Mouse (Mus musculus): ENCODE data around the gene Hist1h3h. TPM values are rescaled to one million over a fixed set of nuclear protein-coding genes. Genes with fewer than 3 reads are reported as not detected.
"Not testable (repeated sequence)": the region's sequence is repeated elsewhere in the genome, so short reads cannot be mapped to it uniquely, and the experiment has no call there.

The Hist1h3h gene
- 12.7 and 15.7 TPM in 2 replicates for polyA plus RNA-seq (2016; fragmentation: Nextera tagmentation; extraction: Ambion mirVana)

DNA sequence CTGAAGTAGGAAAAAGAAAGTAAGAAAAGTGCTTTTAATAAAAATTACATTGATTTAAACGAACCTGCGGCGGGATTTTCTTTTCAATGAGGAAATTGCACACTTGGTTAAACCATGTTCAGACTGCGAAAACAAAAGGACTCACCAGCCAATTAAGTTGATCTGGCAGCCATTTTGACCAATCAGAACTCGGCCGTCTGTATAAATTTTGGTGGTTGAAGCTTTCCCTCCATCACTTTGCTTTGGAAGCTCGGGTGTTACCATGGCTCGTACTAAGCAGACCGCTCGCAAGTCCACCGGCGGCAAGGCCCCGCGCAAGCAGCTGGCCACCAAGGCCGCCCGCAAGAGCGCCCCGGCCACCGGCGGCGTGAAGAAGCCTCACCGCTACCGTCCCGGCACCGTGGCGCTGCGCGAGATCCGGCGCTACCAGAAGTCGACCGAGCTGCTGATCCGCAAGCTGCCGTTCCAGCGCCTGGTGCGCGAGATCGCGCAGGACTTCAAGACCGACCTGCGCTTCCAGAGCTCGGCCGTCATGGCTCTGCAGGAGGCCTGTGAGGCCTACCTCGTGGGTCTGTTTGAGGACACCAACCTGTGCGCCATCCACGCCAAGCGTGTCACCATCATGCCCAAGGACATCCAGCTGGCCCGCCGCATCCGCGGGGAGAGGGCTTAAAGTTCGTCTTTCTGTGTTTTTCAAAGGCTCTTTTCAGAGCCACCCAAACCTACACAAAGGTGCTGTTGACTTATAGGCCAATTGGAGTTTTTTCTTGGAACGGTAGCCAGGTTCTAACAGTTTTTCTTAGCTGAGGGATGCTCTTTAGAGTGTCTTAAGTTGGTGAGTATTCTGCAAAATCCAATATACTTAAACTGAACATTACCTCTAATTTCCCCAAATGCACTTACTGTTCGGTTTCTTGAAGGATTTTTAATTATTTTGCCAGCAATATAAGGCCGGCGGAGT lies at the start of gene Hist1h3h:
TSS of gene Hist1h3h (plus strand) at position 263 of the 961 bp plus-strand sequence.
- not testable (repeated sequence) for H3K9me3 ChIP-seq; H3K36me3 ChIP-seq; H3K27me3 ChIP-seq (ENCODE audit: insufficient read depth, poor library complexity, severe bottlenecking)
- Histone ChIP-seq H3K4me3 (peak within 1 kb of the TSS; percentile 59), H3K27ac (peak within 1 kb of the TSS; percentile 96), H3K4me1 (replicated peaks) (peaks cover 47% of the 10 kb centered on the region)
- peak; percentile 87 for DNase-seq (ENCODE audit: low spot score)
- WGBS, result under 1% methylated on average over 34 of the region's 56 CpGs

DNA sequence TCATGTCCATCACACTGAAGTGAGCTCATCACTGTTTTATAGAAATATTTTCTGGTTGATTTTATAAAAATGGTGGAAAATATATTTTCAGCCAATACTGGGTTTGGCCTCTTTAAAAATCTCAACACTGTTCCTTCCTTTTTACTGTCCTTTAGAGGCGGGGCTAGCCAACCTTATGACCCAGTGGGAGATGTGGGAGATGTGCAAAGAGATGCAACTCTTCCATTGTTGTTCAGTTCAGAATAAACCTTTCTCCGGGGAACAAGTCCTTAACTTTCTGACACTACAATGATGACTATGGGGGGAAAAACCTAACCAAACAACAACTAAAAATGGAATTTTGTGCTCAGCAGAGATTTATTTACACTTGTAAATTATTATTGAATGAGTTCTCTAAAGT lies 40.2 kb upstream of the Hist1h3h start, which contains the start of gene Olfr1360:
TSS of gene Olfr1360 (minus strand) at position 101 of the 400 bp plus-strand sequence.
- no peaks in the 10 kb centered on the region for H3K4me1 ChIP-seq (replicated peaks)
- no peaks in the 10 kb centered on the region for H3K27me3 ChIP-seq (ENCODE audit: insufficient read depth, poor library complexity, severe bottlenecking)
- WGBS, result 71% methylated on average over 2 of the region's 2 CpGs
- H3K27ac ChIP-seq, result no peak within 1 kb of the TSS
- no peaks in the 10 kb centered on the region for H3K9me3 ChIP-seq
- no peak within 1 kb of the TSS for H3K4me3 ChIP-seq
- no peaks in the 10 kb centered on the region for H3K36me3 ChIP-seq
- DNase-seq (ENCODE audit: low spot score), result no peak

DNA sequence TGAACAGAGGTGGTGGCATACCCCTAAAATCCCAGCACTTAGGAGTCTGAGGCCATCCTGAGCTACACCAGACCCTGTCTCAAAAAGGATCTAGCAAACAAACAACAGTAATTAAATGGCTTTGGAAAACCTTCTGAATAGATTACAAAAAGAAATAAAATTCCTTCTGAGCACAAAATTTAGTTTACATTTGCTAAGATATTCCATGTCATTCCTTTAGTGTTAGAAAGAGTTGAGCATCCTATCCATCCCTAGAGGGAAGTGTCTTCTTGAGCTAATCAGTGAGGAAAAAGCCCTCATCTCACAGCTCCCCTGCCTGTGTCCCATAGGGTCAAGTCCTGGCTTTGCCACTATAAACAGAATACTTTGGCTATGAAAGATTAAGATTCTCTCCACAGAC lies 19.6 kb upstream of the Hist1h3h start, which contains the start of gene Olfr1359:
TSS of gene Olfr1359 (plus strand) at position 301 of the 400 bp plus-strand sequence.
- Histone ChIP-seq H3K27me3 (ENCODE audit: insufficient read depth, poor library complexity, severe bottlenecking) (no peaks in the 10 kb centered on the region), H3K36me3 (no peaks in the 10 kb centered on the region), H3K4me1 (replicated peaks) (no peaks in the 10 kb centered on the region), H3K27ac (no peak within 1 kb of the TSS), H3K9me3 (no peaks in the 10 kb centered on the region), H3K4me3 (no peak within 1 kb of the TSS)
- no peak for DNase-seq (ENCODE audit: low spot score)

DNA sequence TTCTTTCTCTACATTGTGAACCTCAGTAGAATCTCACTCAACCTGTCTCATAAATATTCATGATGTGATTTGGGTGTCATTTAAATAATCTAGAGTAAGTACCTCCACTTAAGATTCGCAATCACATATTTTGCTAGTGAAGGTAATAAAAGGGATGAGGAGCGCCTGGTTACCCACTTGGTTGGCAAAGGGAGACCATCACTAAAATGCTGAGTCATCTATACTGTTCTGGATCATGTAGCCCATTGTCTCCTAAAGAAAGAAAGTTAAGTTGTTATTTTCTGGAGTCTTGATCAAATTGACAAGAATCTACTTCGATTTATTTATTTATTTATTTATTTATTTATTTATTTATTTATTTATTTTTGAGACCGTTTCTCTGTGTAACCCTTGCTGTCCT lies 10.8 kb upstream of the Hist1h3h start:
- Histone ChIP-seq H3K27me3 (ENCODE audit: insufficient read depth, poor library complexity, severe bottlenecking) (no peaks in the 10 kb centered on the region), H3K36me3 (no peaks in the 10 kb centered on the region), H3K27ac (no peak overlapping the region), H3K9me3 (no peaks in the 10 kb centered on the region), H3K4me1 (replicated peaks) (peaks cover 6% of the 10 kb centered on the region; the same call in 1 of the 2 replicates), H3K4me3 (no peak overlapping the region)
- DNase-seq (ENCODE audit: low spot score), result no peak
- WGBS, result 75% methylated on average over 4 of the region's 4 CpGs

DNA sequence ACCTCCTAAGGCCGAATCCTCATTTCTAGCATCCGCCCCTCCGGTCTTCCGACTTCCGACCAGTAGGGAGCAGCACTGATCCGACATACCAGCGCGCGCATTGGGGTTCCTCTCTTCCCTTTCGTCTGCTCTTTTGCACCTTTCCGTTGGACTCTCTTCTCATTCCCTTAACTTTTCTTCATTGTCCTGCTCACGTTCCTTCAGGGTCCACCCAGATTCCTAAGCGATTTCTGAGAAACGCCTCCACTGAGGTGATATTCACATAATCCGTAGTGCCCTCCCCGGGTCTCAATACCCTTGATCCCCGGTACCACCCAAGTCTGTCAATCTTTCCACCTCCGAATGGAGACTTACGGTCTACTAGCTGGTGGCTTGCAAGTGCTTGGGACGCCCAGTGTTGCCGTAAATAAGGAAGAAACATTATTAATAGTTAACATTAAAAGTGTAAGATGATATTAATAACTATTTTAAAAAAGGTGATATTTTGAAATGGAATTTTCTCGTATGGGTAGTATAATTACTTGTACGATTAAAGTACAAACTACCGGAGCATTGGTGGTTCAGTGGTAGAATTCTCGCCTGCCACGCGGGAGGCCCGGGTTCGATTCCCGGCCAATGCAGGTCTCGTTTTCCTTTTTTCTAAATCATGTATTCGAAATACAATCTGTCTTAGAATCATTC lies 7.3 kb upstream of the Hist1h3h start:
- DNase-seq (ENCODE audit: low spot score), result peak; percentile 89
- Histone ChIP-seq H3K4me3 (peak overlapping the region; percentile 63), H3K27ac (peak overlapping the region; percentile 88), H3K9me3 (no peaks in the 10 kb centered on the region), H3K4me1 (replicated peaks) (peaks cover 11% of the 10 kb centered on the region), H3K27me3 (ENCODE audit: insufficient read depth, poor library complexity, severe bottlenecking) (no peaks in the 10 kb centered on the region), H3K36me3 (no peaks in the 10 kb centered on the region)
- WGBS, result under 1% methylated on average over 32 of the region's 32 CpGs

DNA sequence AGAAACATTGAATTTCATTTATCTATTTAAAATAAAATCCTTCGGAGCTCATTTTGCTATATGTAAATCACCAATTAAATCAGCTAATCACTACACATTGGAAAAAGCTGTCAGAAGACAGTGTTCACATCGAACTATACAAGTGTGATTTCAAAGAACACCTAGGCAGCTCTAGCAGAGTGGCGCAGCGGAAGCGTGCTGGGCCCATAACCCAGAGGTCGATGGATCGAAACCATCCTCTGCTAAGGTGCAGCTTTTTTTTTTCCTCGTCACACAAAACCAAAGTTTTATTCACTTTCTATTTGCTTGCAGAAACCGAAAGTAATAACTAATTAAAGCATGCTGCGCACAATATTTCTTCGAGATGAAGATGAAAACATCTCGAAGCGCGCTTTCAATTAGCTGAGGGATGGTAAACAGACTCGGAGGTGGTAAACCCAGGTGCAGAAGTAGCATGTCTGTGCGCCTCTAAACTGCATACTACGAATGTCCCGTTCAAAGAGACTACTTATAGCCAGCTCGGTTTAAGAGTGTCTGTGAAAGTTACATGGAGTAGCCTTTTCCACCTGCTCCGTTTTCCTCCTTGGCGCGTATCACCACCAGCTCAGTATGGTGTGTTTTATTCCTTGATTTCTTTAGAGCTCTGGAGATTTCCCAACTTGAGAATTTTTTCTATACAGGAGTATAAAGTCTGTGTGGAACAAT lies 6.5 kb upstream of the Hist1h3h start:
- DNase-seq (ENCODE audit: low spot score), result peak; percentile 68
- Histone ChIP-seq H3K36me3 (no peaks in the 10 kb centered on the region), H3K9me3 (no peaks in the 10 kb centered on the region), H3K4me3 (peak overlapping the region; percentile 63), H3K27me3 (ENCODE audit: insufficient read depth, poor library complexity, severe bottlenecking) (no peaks in the 10 kb centered on the region), H3K27ac (peak overlapping the region; percentile 71), H3K4me1 (replicated peaks) (peaks cover 16% of the 10 kb centered on the region)
- WGBS, result 2% methylated on average over 22 of the region's 22 CpGs

DNA sequence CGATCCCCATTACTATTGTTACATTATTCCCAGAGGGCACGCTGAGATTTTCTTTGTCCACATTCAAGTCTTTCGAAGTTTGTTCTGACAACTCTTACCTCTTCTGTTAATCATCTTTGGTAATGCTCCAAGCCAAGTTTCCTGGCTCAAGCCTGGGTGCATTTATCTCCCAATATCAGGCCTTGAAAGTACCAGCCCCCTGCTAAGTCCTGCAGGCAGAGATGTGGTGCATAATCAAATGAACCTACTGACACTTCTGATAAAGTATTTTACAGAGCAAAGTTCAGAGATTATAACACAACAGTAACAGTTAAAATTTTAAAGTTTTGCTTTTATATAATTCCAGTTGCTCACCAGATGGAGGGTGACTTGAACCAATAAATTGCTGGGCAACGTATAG lies 5.8 kb upstream of the Hist1h3h start:
- WGBS, result 35% methylated on average over 4 of the region's 4 CpGs
- Histone ChIP-seq H3K9me3 (no peaks in the 10 kb centered on the region), H3K4me1 (replicated peaks) (peaks cover 17% of the 10 kb centered on the region), H3K4me3 (peak overlapping the region; percentile 63), H3K27ac (peak overlapping the region; percentile 71; the same call in 1 of the 2 replicates), H3K36me3 (no peaks in the 10 kb centered on the region), H3K27me3 (ENCODE audit: insufficient read depth, poor library complexity, severe bottlenecking) (no peaks in the 10 kb centered on the region)
- no peak for DNase-seq (ENCODE audit: low spot score)

DNA sequence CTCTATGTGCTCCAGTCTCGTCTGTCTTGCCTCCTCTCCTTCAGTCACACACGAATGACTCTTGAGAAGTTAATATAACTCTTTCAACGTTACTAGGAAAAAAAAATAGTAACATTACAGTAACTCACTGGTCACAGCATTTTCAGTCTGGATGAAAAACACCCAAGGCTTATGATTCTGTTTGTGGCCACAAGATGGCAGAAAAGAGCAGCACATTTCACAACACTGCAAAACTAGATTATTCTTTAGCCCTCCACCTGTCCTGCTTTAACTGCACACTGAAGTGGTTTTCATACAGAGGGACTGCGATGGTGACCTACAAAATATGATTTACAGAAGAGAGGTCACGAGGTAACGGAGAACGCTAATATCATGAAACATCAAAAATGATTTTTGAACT lies 2.7 kb upstream of the Hist1h3h start:
- H3K27ac ChIP-seq, result peak overlapping the region; percentile 93
- peaks cover 33% of the 10 kb centered on the region for H3K4me1 ChIP-seq (replicated peaks)
- H3K27me3 ChIP-seq (ENCODE audit: insufficient read depth, poor library complexity, severe bottlenecking), result no peaks in the 10 kb centered on the region
- WGBS, result 3% methylated on average over 7 of the region's 7 CpGs
- no peaks in the 10 kb centered on the region for H3K9me3 ChIP-seq
- H3K36me3 ChIP-seq, result no peaks in the 10 kb centered on the region
- peak overlapping the region; percentile 57 for H3K4me3 ChIP-seq
- DNase-seq (ENCODE audit: low spot score), result peak; percentile 53

DNA sequence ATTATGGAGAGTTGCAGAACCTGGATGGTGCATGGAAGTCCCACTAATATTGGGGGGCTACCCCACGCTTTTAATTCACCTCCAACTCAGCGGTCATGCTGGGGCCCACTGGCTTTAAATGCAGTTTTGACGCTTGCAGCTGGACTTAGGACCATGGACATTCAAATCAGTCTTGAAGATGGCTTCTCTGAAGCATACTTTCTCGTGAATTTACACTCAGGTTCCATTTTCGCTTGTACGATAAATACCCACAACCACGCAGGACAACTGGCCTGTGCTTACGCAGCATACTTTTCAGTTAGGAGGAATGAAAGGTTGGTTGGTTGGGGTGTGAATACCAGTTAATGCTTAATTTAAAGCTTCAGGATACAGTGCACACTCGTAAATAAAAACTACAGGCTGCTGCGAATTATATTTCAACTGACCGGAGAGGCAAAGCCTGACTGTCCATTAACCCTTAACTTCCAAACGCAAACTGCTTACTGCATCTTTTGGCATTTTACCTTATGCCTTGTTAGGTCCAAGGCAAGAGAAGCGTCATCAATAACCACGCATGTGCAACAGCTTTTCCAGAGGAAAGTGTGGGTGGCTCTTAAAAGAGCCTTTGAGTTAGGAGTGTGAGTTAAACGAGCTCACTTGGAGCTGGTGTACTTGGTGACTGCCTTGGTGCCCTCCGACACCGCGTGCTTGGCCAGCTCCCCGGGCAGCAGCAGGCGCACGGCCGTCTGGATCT lies 2.2 kb upstream of the Hist1h3h start:
- Histone ChIP-seq H3K36me3 (no peaks in the 10 kb centered on the region), H3K27me3 (ENCODE audit: insufficient read depth, poor library complexity, severe bottlenecking) (no peaks in the 10 kb centered on the region), H3K9me3 (no peaks in the 10 kb centered on the region), H3K4me3 (peak overlapping the region; percentile 57), H3K27ac (peak overlapping the region; percentile 93), H3K4me1 (replicated peaks) (peaks cover 39% of the 10 kb centered on the region)
- DNase-seq (ENCODE audit: low spot score), result peak; percentile 44
- WGBS, result 1% methylated on average over 22 of the region's 22 CpGs

DNA sequence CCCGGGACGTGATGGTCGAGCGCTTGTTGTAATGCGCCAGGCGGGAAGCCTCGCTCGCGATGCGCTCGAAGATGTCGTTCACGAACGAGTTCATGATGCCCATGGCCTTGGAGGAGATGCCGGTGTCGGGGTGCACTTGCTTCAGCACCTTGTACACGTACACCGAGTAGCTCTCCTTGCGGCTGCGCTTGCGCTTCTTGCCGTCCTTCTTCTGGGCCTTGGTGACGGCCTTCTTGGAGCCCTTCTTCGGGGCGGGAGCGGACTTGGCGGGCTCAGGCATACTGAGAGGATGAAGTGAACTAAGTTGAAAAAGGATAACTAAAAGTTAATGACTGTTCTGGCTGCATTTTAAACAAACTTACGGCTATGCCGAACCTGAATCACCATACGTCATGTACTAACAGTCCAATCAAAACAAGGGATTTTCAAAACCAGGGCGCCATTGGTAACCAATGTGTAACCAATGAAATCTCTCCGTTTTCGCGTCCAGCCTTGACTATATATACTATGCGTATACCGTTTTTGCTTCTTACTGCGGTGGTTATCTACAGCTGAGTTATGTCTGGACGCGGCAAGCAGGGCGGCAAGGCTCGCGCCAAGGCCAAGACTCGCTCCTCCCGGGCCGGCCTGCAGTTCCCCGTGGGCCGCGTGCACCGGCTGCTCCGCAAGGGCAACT lies 1.5 kb upstream of the Hist1h3h start, which contains the start of the genes Hist1h2bl and Hist1h2ai:
TSS of gene Hist1h2bl (minus strand) at position 280 of the 676 bp plus-strand sequence.
TSS of gene Hist1h2ai (plus strand) at position 559 of the 676 bp plus-strand sequence.
- H3K4me1 ChIP-seq (replicated peaks), result peaks cover 46% of the 10 kb centered on the region
- not testable (repeated sequence) for H3K9me3 ChIP-seq; H3K36me3 ChIP-seq; H3K27me3 ChIP-seq (ENCODE audit: insufficient read depth, poor library complexity, severe bottlenecking)
- DNase-seq (ENCODE audit: low spot score), result peak; percentile 80
- H3K27ac ChIP-seq, result peak within 1 kb of the TSS; percentile 95
- peak within 1 kb of the TSS; percentile 59 for H3K4me3 ChIP-seq
- WGBS, result under 1% methylated on average over 39 of the region's 50 CpGs

DNA sequence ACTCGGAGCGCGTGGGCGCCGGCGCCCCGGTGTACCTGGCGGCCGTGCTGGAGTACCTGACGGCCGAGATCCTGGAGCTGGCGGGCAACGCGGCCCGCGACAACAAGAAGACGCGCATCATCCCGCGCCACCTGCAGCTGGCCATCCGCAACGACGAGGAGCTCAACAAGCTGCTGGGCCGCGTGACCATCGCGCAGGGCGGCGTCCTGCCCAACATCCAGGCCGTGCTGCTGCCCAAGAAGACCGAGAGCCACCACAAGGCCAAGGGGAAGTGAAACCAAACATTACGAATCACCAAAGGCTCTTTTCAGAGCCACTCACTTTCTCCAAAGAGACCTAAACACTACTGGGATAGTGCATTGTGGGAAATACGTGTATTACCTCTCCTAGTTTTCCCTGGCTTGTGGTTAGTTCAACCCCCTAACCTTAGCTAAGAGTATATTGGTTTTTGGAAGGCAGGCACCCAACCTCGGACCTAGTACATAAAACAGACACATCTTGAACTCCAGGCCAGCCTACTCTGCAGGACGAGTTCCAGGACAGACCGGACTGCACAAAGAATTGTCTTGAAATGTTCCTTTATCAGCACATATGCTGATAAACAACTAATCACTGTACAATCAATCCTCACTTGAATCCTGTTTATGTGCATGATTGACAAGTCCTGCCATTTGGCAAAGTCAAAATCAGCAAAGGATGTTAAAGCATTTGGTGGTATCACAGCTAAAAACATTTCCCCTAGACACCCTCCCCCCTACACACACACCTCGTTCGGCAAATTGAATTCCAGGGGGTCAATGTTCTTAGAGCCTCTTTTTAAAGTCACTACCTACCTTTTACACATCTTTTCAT lies 693 bp upstream of the Hist1h3h start:
- not testable (repeated sequence) for H3K9me3 ChIP-seq; H3K36me3 ChIP-seq; H3K27me3 ChIP-seq (ENCODE audit: insufficient read depth, poor library complexity, severe bottlenecking)
- Histone ChIP-seq H3K4me1 (replicated peaks) (peaks cover 42% of the 10 kb centered on the region), H3K4me3 (peak overlapping the region; percentile 59), H3K27ac (peak overlapping the region; percentile 95)
- WGBS, result under 1% methylated on average over 16 of the region's 38 CpGs
- peak; percentile 59 for DNase-seq (ENCODE audit: low spot score)

Data from hindbrain, embryonic 10.5 days (tissue).